Mouse (Mus musculus) bone marrow macrophage, adult 2 months (primary cell): ENCODE data around the gene C1ql4. TPM values are rescaled to one million over a fixed set of nuclear protein-coding genes. Genes with fewer than 3 reads are reported as not detected.

ENCODE experiments used
- H3K27ac ChIP-seq: 2 replicates; pipeline ENCODE4 v1.5.1; 2012; ENCODE audit warnings: low read depth, low read length; ENCODE audit not compliant: insufficient read depth
- H3K4me1 ChIP-seq: 2 replicates; pipeline ENCODE4 v1.6.1; 2012; ENCODE audit warnings: low read length; ENCODE audit not compliant: control insufficient read depth, insufficient read depth
- H3K4me3 ChIP-seq: 2 replicates; pipeline ENCODE4 v1.5.1; 2012; ENCODE audit warnings: mild to moderate bottlenecking, low read length, moderate library complexity; ENCODE audit not compliant: insufficient read depth
- CTCF ChIP-seq: IDR thresholded peaks from 2 replicates; pipeline ENCODE4 v1.5.1; 2012; ENCODE audit warnings: low read depth, mild to moderate bottlenecking, low read length, moderate library complexity
- POLR2A ChIP-seq: IDR thresholded peaks from 2 replicates; pipeline ENCODE4 v1.6.1; 2012; ENCODE audit warnings: mild to moderate bottlenecking, low read depth, low read length, borderline replicate concordance
- polyA plus RNA-seq: library from polyadenylated mRNA; stranded (reverse); fragments of >200 nt; gene quantifications from 2 replicates; pipeline ENCODE4 v1.2.4, GENCODE M21; 2012; ENCODE audit not compliant: missing spikeins, insufficient read depth, insufficient read length

C1ql4 gene
- polyA plus RNA-seq, 1 experiment = not detected

- H3K4me3 ChIP-seq = no peak overlapping the region
- no peak overlapping the region for H3K27ac ChIP-seq
- TF ChIP-seq POLR2A (no peak), CTCF (no peak)
- peaks cover 23% of the 10 kb centered on the region for H3K4me1 ChIP-seq
Observed at GRCm38 (mm10) chr15:99044854-99045253, 42.8 kb downstream of the C1ql4 start.

- Histone ChIP-seq H3K4me1 (peaks cover 23% of the 10 kb centered on the region), H3K27ac (no peak overlapping the region), H3K4me3 (no peak overlapping the region)
- TF ChIP-seq POLR2A (no peak), CTCF (no peak)
Observed at GRCm38 (mm10) chr15:99042334-99042733, 45.3 kb downstream of the C1ql4 start.

- H3K4me3 ChIP-seq = no peak overlapping the region
- no peak for TF ChIP-seq CTCF
- no peak for TF ChIP-seq POLR2A
- H3K27ac ChIP-seq = no peak overlapping the region
- H3K4me1 ChIP-seq = peaks cover 23% of the 10 kb centered on the region
Observed at GRCm38 (mm10) chr15:99040920-99041856, 46.4 kb downstream of the C1ql4 start.

GRCm38 (mm10) chr15:99039996-99040919 is 47.4 kb downstream of the C1ql4 start:
- Histone ChIP-seq H3K27ac (no peak overlapping the region), H3K4me3 (no peak overlapping the region), H3K4me1 (peaks cover 20% of the 10 kb centered on the region)
- TF ChIP-seq CTCF = peak; percentile 49; the same call in 1 of the 2 replicates
- TF ChIP-seq POLR2A = no peak

- Histone ChIP-seq H3K4me3 (no peak overlapping the region), H3K4me1 (peaks cover 16% of the 10 kb centered on the region), H3K27ac (no peak overlapping the region)
- TF ChIP-seq CTCF (no peak), POLR2A (no peak)
Observed at GRCm38 (mm10) chr15:99039306-99039705, 48.3 kb downstream of the C1ql4 start.

GRCm38 (mm10) chr15:99038797-99039196 is 48.8 kb downstream of the C1ql4 start:
- no peak overlapping the region for H3K27ac ChIP-seq
- H3K4me3 ChIP-seq = no peak overlapping the region
- TF ChIP-seq POLR2A = no peak
- TF ChIP-seq CTCF = no peak
- H3K4me1 ChIP-seq = peaks cover 18% of the 10 kb centered on the region

GRCm38 (mm10) chr15:99038025-99038424 is 49.6 kb downstream of the C1ql4 start:
- Histone ChIP-seq H3K27ac (no peak overlapping the region), H3K4me1 (peaks cover 16% of the 10 kb centered on the region), H3K4me3 (no peak overlapping the region)
- no peak for TF ChIP-seq CTCF
- TF ChIP-seq POLR2A = no peak

GRCm38 (mm10) chr15:99036249-99036905 is 51.2 kb downstream of the C1ql4 start:
- Histone ChIP-seq H3K4me3 (no peak overlapping the region), H3K4me1 (peaks cover 12% of the 10 kb centered on the region), H3K27ac (no peak overlapping the region)
- TF ChIP-seq CTCF (no peak; the same call in 1 of the 2 replicates), POLR2A (no peak)

GRCm38 (mm10) chr15:99035431-99035830 is 52.2 kb downstream of the C1ql4 start:
- peaks cover 12% of the 10 kb centered on the region for H3K4me1 ChIP-seq
- no peak overlapping the region for H3K4me3 ChIP-seq
- H3K27ac ChIP-seq = no peak overlapping the region
- no peak for TF ChIP-seq POLR2A

Other genes starting within 250 kb of the C1ql4 start
- gene Kmt2d, start 216.6 kb downstream of the C1ql4 start, polyA plus RNA-seq = 69.1 and 75.3 TPM in 2 replicates
- 9.8 and 11.8 TPM in 2 replicates for gene Rhebl1, start 193.3 kb downstream of the C1ql4 start, polyA plus RNA-seq
- gene Dhh, start 189.3 kb downstream of the C1ql4 start, polyA plus RNA-seq = not detected in 2 replicates
- 22.0 and 25.7 TPM in 2 replicates for gene Lmbr1l, start 169.6 kb downstream of the C1ql4 start, polyA plus RNA-seq
- 872 and 1,013 TPM in 2 replicates for gene Tuba1b, start 153.3 kb downstream of the C1ql4 start, polyA plus RNA-seq
- not detected in 2 replicates for gene Gm49450, start 134.3 kb downstream of the C1ql4 start, polyA plus RNA-seq
- 36.4 and 43.3 TPM in 2 replicates for gene Tuba1a, start 134.1 kb downstream of the C1ql4 start, polyA plus RNA-seq
- gene Tuba1c, start 57.9 kb downstream of the C1ql4 start, polyA plus RNA-seq = 134 and 173 TPM in 2 replicates
- gene Prph, start 32.6 kb downstream of the C1ql4 start, polyA plus RNA-seq = not detected in 2 replicates
- 15.6 and 18.3 TPM in 2 replicates for gene Troap, start 13.2 kb downstream of the C1ql4 start, polyA plus RNA-seq
- not detected in 2 replicates for gene Dnajc22, start 5.4 kb upstream of the C1ql4 start, polyA plus RNA-seq
- 5.9 and 7.3 TPM in 2 replicates for gene Spats2, start 38.1 kb upstream of the C1ql4 start, polyA plus RNA-seq
- not detected in 2 replicates for gene Kcnh3, start 137.0 kb upstream of the C1ql4 start, polyA plus RNA-seq
- 29.4 and 29.9 TPM in 2 replicates for gene Mcrs1, start 164.1 kb upstream of the C1ql4 start, polyA plus RNA-seq
- 11.0 and 16.2 TPM in 2 replicates for gene Prpf40b, start 207.3 kb upstream of the C1ql4 start, polyA plus RNA-seq
- gene Fam186b, start 208.1 kb upstream of the C1ql4 start, polyA plus RNA-seq = not detected in 2 replicates